Mouse (Mus musculus) C2C12 (cell line): ENCODE results near the gene Tanc1.

Experiments used
- CEBPB ChIP-seq: IDR thresholded peaks from one replicate; pipeline ENCODE4 v1.6.1; 2011; ENCODE audit warnings: low read depth, mild to moderate bottlenecking, control low read depth, moderate library complexity
- CTCF ChIP-seq: IDR thresholded peaks from one replicate; pipeline ENCODE4 v1.5.1; 2011; ENCODE audit not compliant: control insufficient read depth, insufficient read depth, insufficient read length
- FOSL1 ChIP-seq: IDR thresholded peaks from one replicate; pipeline ENCODE4 v1.8.0; 2011; ENCODE audit warnings: mild to moderate bottlenecking, low read length; ENCODE audit not compliant: poor library complexity, insufficient read depth, severe bottlenecking
- MAX ChIP-seq: IDR thresholded peaks from one replicate; pipeline ENCODE4 v1.6.1; 2011; ENCODE audit warnings: mild to moderate bottlenecking, control low read depth
- MYOD1 ChIP-seq: IDR thresholded peaks from one replicate; pipeline ENCODE4 v1.6.1; 2011; ENCODE audit warnings: low read depth; ENCODE audit not compliant: control insufficient read depth, insufficient read length
- MYOG ChIP-seq: IDR thresholded peaks from one replicate; pipeline ENCODE4 v1.6.1; 2011; ENCODE audit not compliant: control insufficient read depth, insufficient read length; ENCODE audit errors: extremely low read depth
- USF1 ChIP-seq: IDR thresholded peaks from one replicate; pipeline ENCODE4 v1.6.1; 2011; ENCODE audit warnings: low read depth, mild to moderate bottlenecking, control low read depth, moderate library complexity

DNA sequence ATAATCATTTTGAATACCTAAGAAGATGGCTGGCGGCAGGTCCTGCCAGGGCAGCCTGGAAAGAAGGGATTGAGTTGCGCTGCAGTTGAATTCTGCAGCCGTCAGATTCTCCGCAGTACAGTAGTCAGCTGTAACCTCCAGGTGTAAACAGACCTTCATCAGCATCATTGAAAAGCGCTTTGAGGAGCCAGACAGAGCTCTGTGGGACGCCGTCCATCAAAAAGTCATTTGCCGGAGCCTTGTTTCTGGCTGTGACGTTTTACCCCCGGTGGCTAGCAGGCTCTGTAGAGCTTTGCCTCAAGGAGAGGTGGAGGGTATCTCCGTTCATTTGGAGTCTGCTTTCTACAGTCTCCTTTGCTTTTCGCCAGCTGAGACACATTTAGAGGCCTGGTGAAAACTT is 36.6 kb downstream of the Tanc1 start:
- TF ChIP-seq USF1 (no peak), CTCF (no peak), MYOG (no peak), CEBPB (no peak), FOSL1 (no peak), MYOD1 (no peak), MAX (no peak)
